Mouse (Mus musculus) thymus, adult 2 months (tissue): Measurements from ENCODE around the gene Arhgap10. TPM values are rescaled to one million over a fixed set of nuclear protein-coding genes. Genes with fewer than 3 reads are reported as not detected.

Experiments
- DNase-seq: peaks from one replicate; pipeline ENCODE4 v3.0.0; 2021
- H3K27ac ChIP-seq: fragments of 200-500 bp; 2 replicates; pipeline ENCODE4 v1.5.1; 2012; ENCODE audit warnings: low read length, control low read depth; ENCODE audit not compliant: control insufficient read depth, insufficient read depth
- H3K27me3 ChIP-seq: fragments of 200-500 bp; 2 replicates; pipeline ENCODE4 v1.6.1; 2012; ENCODE audit warnings: mild to moderate bottlenecking, low read length, moderate library complexity, mixed read lengths; ENCODE audit not compliant: control insufficient read depth, insufficient read depth
- H3K36me3 ChIP-seq: fragments of 200-500 bp; 2 replicates; pipeline ENCODE4 v1.6.1; 2012; ENCODE audit warnings: mild to moderate bottlenecking, low read length, moderate library complexity; ENCODE audit not compliant: control insufficient read depth, insufficient read depth
- H3K4me1 ChIP-seq: fragments of 200-500 bp; replicated peaks from 2 replicates; pipeline ENCODE4 v1.6.1; 2012; ENCODE audit warnings: low read length; ENCODE audit not compliant: control insufficient read depth, insufficient read depth
- H3K4me3 ChIP-seq: fragments of 200-500 bp; 2 replicates; pipeline ENCODE4 v1.5.1; 2012; ENCODE audit warnings: mild to moderate bottlenecking, low read length, control low read depth, moderate library complexity; ENCODE audit not compliant: control insufficient read depth, insufficient read depth
- CTCF ChIP-seq: fragments of 200-500 bp; IDR thresholded peaks from 2 replicates; pipeline ENCODE4 v1.5.1; 2012; ENCODE audit warnings: mild to moderate bottlenecking, control low read depth, low read length, moderate library complexity, borderline replicate concordance; ENCODE audit not compliant: control insufficient read depth, poor library complexity, insufficient read depth; ENCODE audit errors: extremely low read depth
- POLR2A ChIP-seq: fragments of 200-500 bp; IDR thresholded peaks from 2 replicates; pipeline ENCODE4 v1.6.1; 2012; ENCODE audit warnings: mild to moderate bottlenecking, low read length, control low read depth, moderate library complexity; ENCODE audit not compliant: control insufficient read depth, poor library complexity, insufficient read depth; ENCODE audit errors: extremely low read depth
- WGBS: fragments of 180-500 bp; shearing (Covaris S2); methylation state at CpG from one replicate; pipeline ENCODE4 v1.1.7; 2018; 5-methylcytosine and 5-hydroxymethylcytosine counted together
- polyA plus RNA-seq: library from polyadenylated mRNA; depleted of rRNA; stranded (reverse); fragments of >200 nt; gene quantifications from 2 replicates; pipeline ENCODE4 v1.2.3, GENCODE M21; 2012

Arhgap10 gene
- polyA plus RNA-seq, 1 experiment: 12.9 TPM

DNA sequence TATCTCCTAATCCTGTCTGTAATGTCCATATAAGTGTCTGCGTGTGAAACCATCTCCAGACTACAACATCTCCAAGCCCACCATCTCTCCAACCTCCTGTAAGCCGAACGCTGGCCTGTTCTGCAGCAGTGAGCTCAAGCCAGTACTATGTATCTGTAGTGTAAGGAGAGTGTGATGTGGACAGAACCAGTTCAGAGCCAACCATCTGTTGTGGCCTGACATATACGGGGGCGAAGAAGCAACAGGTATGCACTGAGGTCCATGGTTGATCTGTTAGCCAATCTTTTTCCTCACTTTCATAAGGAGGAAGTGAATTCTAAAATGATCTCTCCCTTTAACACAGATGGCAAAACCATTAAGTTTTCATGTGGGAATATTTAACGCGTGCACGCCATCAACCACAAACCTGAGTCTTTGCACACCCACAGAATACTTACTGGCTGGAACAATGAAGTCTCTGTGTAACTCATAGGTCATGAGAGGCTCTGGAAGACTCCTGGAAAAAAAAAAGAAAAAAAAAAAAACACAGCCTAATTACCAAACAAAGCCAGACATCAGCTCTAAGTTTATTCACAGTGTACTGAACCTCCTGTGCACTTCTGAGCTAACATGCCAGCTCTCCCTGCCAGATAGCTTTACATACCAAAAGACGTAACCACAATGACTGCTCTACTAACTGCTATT, 166.4 kb downstream of the Arhgap10 start:
- H3K27me3 ChIP-seq: no peaks in the 10 kb centered on the region
- no peaks in the 10 kb centered on the region for H3K4me1 ChIP-seq
- H3K36me3 ChIP-seq: no peaks in the 10 kb centered on the region
- H3K27ac ChIP-seq: no peak overlapping the region
- 53% methylated on average over 9 of the region's 9 CpGs for WGBS
- TF ChIP-seq POLR2A: no peak
- no peak for TF ChIP-seq CTCF
- no peak overlapping the region for H3K4me3 ChIP-seq
- DNase-seq: no peak

DNA sequence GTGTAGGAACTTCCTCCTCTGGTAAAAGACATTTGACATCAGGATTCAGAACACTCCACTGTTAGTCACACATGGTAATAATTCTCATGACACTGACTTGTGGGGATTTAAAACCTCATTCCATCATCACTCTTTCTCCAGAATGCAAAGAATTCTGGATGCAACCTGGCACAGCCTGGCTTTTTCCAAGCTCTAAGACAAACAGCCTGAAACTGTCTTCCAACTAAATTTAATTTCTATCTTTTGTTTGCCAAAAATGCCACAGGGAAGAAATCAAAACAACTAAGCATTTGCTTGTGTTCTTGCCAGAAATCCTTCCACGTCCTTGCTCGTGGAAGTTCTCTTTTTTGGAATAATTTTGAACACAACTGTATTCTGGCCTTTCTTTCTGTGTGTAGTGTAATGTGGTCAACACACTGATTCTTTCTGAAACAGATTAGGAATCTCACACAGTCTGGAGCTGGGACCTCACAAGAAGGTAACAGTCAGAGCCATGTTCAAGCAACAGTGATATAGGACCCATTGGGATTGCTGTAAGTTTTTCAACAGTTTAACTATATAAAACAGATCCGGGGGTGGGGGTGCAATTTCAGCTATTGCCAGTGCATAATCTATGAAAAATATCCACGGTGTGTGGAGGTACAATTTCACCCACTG, 167.5 kb downstream of the Arhgap10 start:
- no peak for DNase-seq
- TF ChIP-seq POLR2A (no peak), CTCF (no peak)
- H3K36me3 ChIP-seq: no peaks in the 10 kb centered on the region
- no peak overlapping the region for H3K27ac ChIP-seq
- no peak overlapping the region for H3K4me3 ChIP-seq
- no peaks in the 10 kb centered on the region for H3K27me3 ChIP-seq
- no peaks in the 10 kb centered on the region for H3K4me1 ChIP-seq
- WGBS: 93% methylated on average over 4 of the region's 4 CpGs

DNA sequence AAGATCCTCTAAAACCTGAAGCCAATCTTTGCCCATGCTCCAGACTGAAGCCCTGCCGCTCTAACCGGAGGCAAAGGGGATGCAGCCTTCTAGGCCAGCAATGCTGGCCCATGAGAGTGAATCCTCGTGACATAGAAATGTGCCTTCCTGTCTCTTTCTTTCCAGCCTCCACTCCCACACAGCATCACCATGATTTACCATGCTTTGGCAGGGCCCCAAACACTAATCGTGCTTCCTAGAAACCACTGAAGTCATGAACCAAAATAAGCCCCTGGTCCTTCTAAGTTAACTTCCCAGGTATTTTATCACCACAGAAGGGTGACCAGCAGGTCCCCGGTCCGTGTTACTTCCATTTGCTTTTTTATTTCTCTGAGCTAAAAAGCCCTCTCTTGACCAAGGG, 173.8 kb downstream of the Arhgap10 start:
- TF ChIP-seq POLR2A (no peak), CTCF (no peak)
- 95% methylated on average over 6 of the region's 6 CpGs for WGBS
- H3K27ac ChIP-seq: no peak overlapping the region
- no peak for DNase-seq
- H3K4me1 ChIP-seq: no peaks in the 10 kb centered on the region
- peaks cover 3% of the 10 kb centered on the region; the same call in 1 of the 2 replicates for H3K36me3 ChIP-seq
- H3K27me3 ChIP-seq: no peaks in the 10 kb centered on the region
- no peak overlapping the region for H3K4me3 ChIP-seq

DNA sequence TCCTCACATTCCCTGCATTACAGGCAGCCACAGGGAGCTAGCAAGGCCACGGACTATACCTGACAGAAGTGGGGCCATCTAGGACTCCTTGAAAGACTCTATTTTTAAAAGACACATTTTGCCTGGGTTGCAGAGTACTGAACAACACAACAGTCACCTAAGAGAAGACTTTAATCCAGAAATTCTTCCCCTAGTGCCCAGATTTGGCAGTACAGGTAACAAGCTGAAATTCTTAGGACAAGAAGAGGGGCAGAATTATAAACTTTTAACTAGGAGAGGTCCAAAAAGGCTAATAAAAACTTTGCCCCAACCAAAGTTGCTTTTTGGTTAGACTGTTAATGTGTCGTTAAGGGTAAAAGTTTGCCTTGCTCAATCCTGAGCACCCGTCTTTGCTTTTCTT, 174.4 kb downstream of the Arhgap10 start:
- Histone ChIP-seq H3K36me3 (peaks cover 3% of the 10 kb centered on the region; the same call in 1 of the 2 replicates), H3K27me3 (no peaks in the 10 kb centered on the region), H3K4me3 (no peak overlapping the region), H3K27ac (no peak overlapping the region), H3K4me1 (no peaks in the 10 kb centered on the region)
- 97% methylated on average over 3 of the region's 3 CpGs for WGBS
- no peak for TF ChIP-seq CTCF
- no peak for TF ChIP-seq POLR2A
- no peak for DNase-seq

DNA sequence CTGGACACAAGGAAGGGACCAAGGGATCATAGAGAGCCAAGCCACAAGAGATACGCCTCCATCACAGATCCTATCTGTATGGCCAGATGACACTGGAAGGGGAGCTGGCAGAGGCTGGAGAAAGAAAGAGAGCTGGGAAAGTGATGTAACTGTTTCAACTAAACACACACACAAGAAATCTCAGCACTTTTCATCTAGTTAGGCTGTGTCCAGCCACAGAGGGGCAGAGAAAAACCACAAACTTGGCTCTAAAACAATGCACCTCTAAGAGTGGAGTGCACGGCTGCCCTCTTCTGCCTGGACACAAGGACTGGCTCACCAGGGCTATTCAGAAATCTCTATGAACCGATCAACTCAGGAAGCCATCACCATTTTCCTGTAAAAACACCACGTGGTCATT, 175.6 kb downstream of the Arhgap10 start:
- no peak for DNase-seq

DNA sequence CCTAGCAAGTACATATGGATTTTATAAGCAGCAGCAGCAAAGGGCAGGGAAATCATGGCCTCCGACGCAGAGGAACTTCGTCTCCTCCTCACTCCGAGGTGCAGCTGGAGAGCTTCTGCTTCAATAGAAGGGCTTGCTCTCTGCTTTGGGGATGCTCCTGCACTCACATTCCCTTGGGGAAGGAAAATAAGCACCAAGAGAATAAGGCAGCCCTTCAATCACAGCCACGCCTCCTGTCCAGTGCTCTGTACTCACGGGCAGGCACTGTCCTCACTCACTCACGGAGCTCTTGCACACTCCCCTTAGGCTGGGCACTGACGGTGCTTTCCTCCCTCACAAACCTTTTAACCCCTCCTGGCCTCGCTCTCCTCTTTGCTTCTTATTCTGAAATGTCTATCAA, 176.4 kb downstream of the Arhgap10 start:
- TF ChIP-seq POLR2A: no peak
- no peak for TF ChIP-seq CTCF
- DNase-seq: no peak
- no peak overlapping the region for H3K4me3 ChIP-seq
- WGBS: 93% methylated on average over 9 of the region's 9 CpGs
- no peaks in the 10 kb centered on the region for H3K27me3 ChIP-seq
- peaks cover 3% of the 10 kb centered on the region; the same call in 1 of the 2 replicates for H3K36me3 ChIP-seq
- no peak overlapping the region for H3K27ac ChIP-seq
- H3K4me1 ChIP-seq: no peaks in the 10 kb centered on the region

More for the DNA sequence above, 175.6 kb downstream of the Arhgap10 start:
- Histone ChIP-seq H3K27ac (no peak overlapping the region), H3K4me1 (no peaks in the 10 kb centered on the region), H3K27me3 (no peaks in the 10 kb centered on the region), H3K36me3 (peaks cover 3% of the 10 kb centered on the region; the same call in 1 of the 2 replicates), H3K4me3 (no peak overlapping the region)
- no peak for TF ChIP-seq POLR2A
- 85% methylated on average over 4 of the region's 4 CpGs for WGBS

DNA sequence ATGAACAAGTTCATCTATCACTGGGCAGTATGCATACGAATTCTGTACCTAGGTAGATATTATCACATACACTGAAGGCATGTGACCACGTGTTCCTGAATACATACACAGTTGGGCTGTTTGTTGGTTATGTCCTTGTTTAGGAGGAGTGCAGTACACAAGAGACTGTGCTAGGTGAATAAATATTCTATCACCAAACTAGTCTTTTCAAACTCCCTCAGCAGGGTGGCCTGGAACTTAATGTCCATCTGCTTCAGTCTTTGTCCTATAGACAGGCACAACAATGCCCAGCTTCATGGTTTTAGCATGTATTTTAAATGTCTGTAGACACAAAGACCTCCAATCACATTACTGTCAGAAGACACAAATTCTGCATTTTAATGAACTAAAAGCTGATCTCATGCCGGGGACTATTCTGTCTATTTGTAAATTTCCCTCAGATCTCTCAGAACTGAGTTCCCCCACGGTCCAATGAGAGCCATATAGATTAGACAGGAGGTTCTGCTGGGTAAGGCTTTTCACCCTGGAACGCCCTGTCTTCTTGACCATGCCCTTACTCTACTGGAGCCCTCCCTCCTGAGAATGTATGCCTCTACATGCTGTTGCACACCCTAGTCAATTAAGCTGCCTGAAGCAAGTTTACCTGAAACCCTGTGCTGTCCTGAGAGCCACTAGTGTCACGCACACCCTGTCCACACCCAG, 177.6 kb downstream of the Arhgap10 start:
- no peaks in the 10 kb centered on the region for H3K4me1 ChIP-seq
- WGBS: 91% methylated on average over 6 of the region's 6 CpGs
- TF ChIP-seq CTCF: no peak
- no peak for TF ChIP-seq POLR2A
- no peak overlapping the region for H3K27ac ChIP-seq
- DNase-seq: no peak
- no peak overlapping the region for H3K4me3 ChIP-seq
- no peaks in the 10 kb centered on the region for H3K27me3 ChIP-seq
- H3K36me3 ChIP-seq: peaks cover 3% of the 10 kb centered on the region; the same call in 1 of the 2 replicates
